Mouse (Mus musculus): ENCODE results near the gene A830018L16Rik. TPM values are rescaled to one million over a fixed set of nuclear protein-coding genes. Genes with fewer than 3 reads are reported as not detected.

The A830018L16Rik gene
- polyA plus RNA-seq, 1 experiment from 2014 or later: 13.5 TPM

DNA sequence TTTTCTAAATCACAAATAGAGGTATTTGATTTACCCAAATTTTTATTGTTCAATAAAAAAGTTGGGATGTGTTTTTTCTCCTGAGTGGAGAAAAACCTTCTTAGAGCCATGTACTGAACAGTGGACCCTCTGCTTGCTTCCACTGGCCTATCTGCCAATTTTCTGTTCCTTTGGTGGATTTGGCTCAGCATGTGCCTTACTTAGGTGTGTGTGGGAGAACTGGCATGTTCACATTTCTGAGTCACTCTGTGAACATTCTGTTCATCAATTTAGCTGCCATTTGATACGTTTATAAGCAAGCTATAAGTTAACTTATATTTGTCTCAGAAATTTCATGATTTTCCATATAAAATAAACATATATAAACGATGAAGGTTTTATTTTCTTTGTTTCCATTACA is 159.6 kb downstream of the A830018L16Rik start:
- WGBS: 82% methylated on average over 2 of the region's 2 CpGs

GRCm38 (mm10) chr1:11580026-11580425 is 166.1 kb downstream of the A830018L16Rik start:
- ATAC-seq (ENCODE audit: low FRiP score): no peak
- Histone ChIP-seq H3K36me3 (replicated peaks; ENCODE audit: control insufficient read depth, insufficient read depth) (no peaks in the 10 kb centered on the region), H3K9me3 (ENCODE audit: control insufficient read depth, low read length) (no peaks in the 10 kb centered on the region), H3K4me3 (replicated peaks; ENCODE audit: low read length) (no peak overlapping the region), H3K9ac (no peak overlapping the region), H3K27ac (no peak overlapping the region), H3K4me1 (replicated peaks; ENCODE audit: control insufficient read depth, insufficient read depth, low read length) (no peaks in the 10 kb centered on the region), H3K4me2 (replicated peaks) (no peak overlapping the region), H3K27me3 (ENCODE audit: control insufficient read depth, insufficient read depth, low read length) (no peaks in the 10 kb centered on the region)
- 78% methylated on average over 4 of the region's 4 CpGs for WGBS
- DNase-seq (ENCODE audit: low spot score): no peak

More for the DNA sequence above, 159.6 kb downstream of the A830018L16Rik start:
- Histone ChIP-seq H3K27me3 (ENCODE audit: control insufficient read depth, insufficient read depth, low read length) (no peaks in the 10 kb centered on the region), H3K9me3 (ENCODE audit: control insufficient read depth, low read length) (no peaks in the 10 kb centered on the region), H3K4me1 (replicated peaks; ENCODE audit: control insufficient read depth, insufficient read depth, low read length) (no peaks in the 10 kb centered on the region), H3K36me3 (replicated peaks; ENCODE audit: control insufficient read depth, insufficient read depth) (no peaks in the 10 kb centered on the region), H3K27ac (no peak overlapping the region), H3K9ac (no peak overlapping the region), H3K4me3 (replicated peaks; ENCODE audit: low read length) (no peak overlapping the region), H3K4me2 (replicated peaks) (no peak overlapping the region)
- DNase-seq (ENCODE audit: low spot score): no peak
- ATAC-seq (ENCODE audit: low FRiP score): no peak

DNA sequence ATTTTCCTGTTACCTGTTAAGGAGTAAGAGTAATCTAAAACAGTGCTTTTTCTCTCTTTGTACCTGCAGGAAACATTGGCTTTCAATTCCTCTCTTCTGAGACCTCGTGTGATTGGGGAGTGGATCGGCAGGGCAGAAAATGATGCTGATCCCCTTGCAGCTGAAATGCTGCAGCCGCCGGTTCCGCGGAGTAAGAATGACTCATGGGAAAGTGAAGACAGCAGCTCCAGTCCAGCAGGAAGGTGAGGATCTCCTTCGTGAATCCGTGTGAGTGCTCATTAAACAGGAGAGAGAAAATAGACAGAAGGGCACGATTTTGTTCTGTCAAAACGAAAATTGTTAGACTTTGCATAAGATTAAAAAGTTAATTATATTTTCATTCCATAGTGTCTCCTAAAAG is 174.4 kb downstream of the A830018L16Rik start:
- Histone ChIP-seq H3K4me2 (replicated peaks) (no peak overlapping the region), H3K4me1 (replicated peaks; ENCODE audit: control insufficient read depth, insufficient read depth, low read length) (no peaks in the 10 kb centered on the region), H3K36me3 (replicated peaks; ENCODE audit: control insufficient read depth, insufficient read depth) (no peaks in the 10 kb centered on the region), H3K4me3 (replicated peaks; ENCODE audit: low read length) (no peak overlapping the region), H3K9ac (no peak overlapping the region), H3K27ac (no peak overlapping the region), H3K27me3 (ENCODE audit: control insufficient read depth, insufficient read depth, low read length) (no peaks in the 10 kb centered on the region), H3K9me3 (ENCODE audit: control insufficient read depth, low read length) (no peaks in the 10 kb centered on the region)
- WGBS: 80% methylated on average over 10 of the region's 10 CpGs
- DNase-seq (ENCODE audit: low spot score) (no peak), ATAC-seq (ENCODE audit: low FRiP score) (no peak)

- Histone ChIP-seq H3K4me2 (replicated peaks) (no peak overlapping the region), H3K9me3 (ENCODE audit: control insufficient read depth, low read length) (no peaks in the 10 kb centered on the region), H3K27me3 (ENCODE audit: control insufficient read depth, insufficient read depth, low read length) (no peaks in the 10 kb centered on the region), H3K9ac (no peak overlapping the region), H3K4me1 (replicated peaks; ENCODE audit: control insufficient read depth, insufficient read depth, low read length) (no peaks in the 10 kb centered on the region), H3K4me3 (replicated peaks; ENCODE audit: low read length) (no peak overlapping the region), H3K27ac (no peak overlapping the region), H3K36me3 (replicated peaks; ENCODE audit: control insufficient read depth, insufficient read depth) (no peaks in the 10 kb centered on the region)
- no peak for DNase-seq (ENCODE audit: low spot score)
- no peak for ATAC-seq (ENCODE audit: low FRiP score)
Measured at GRCm38 (mm10) chr1:11650137-11650536, 236.2 kb downstream of the A830018L16Rik start.

GRCm38 (mm10) chr1:11652773-11653172 is 238.9 kb downstream of the A830018L16Rik start:
- H3K9ac ChIP-seq: no peak overlapping the region
- H3K36me3 ChIP-seq (replicated peaks; ENCODE audit: control insufficient read depth, insufficient read depth): no peaks in the 10 kb centered on the region
- no peaks in the 10 kb centered on the region for H3K9me3 ChIP-seq (ENCODE audit: control insufficient read depth, low read length)
- no peak overlapping the region for H3K27ac ChIP-seq
- no peak overlapping the region for H3K4me3 ChIP-seq (replicated peaks; ENCODE audit: low read length)
- DNase-seq (ENCODE audit: low spot score) (no peak), ATAC-seq (ENCODE audit: low FRiP score) (no peak)
- no peaks in the 10 kb centered on the region for H3K27me3 ChIP-seq (ENCODE audit: control insufficient read depth, insufficient read depth, low read length)
- no peak overlapping the region for H3K4me2 ChIP-seq (replicated peaks)
- H3K4me1 ChIP-seq (replicated peaks; ENCODE audit: control insufficient read depth, insufficient read depth, low read length): no peaks in the 10 kb centered on the region

- ATAC-seq (ENCODE audit: low FRiP score): peak; percentile 77
- WGBS: 58% methylated on average over 2 of the region's 2 CpGs
Measured at GRCm38 (mm10) chr1:11657341-11658060, 243.6 kb downstream of the A830018L16Rik start.

DNA sequence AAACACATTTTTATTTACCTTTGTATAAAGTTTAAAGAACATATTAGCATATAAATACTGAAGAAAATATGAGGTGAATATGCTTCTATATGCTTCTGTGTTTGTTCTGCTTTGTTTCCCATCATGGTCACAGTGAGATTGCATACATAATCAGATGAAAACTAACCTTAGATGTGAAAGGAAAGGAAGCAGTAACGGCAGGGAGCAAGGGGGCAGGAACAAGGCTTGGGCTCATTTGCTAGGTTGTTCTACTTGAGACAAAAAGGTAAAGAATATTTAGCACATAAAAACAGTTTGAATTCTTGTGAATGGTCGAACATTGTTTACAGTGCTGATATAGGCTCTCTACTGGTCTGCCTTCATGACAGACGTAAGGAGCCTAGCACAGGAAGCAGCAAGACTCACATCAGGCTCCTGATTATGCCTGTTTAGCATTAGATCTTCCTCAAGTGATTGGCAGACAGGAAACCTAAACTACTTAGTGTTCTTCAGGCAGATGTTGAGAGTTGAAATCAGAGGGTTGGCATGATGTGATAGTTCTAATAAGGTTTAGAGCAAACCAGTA is 244.2 kb downstream of the A830018L16Rik start:
- WGBS: 48% methylated on average over 3 of the region's 3 CpGs
- H3K4me2 ChIP-seq (replicated peaks): no peak overlapping the region
- H3K27ac ChIP-seq: no peak overlapping the region
- H3K36me3 ChIP-seq (replicated peaks; ENCODE audit: control insufficient read depth, insufficient read depth): no peaks in the 10 kb centered on the region
- no peak overlapping the region for H3K4me3 ChIP-seq (replicated peaks; ENCODE audit: low read length)
- H3K9me3 ChIP-seq (ENCODE audit: control insufficient read depth, low read length): no peaks in the 10 kb centered on the region
- DNase-seq (ENCODE audit: low spot score) (peak; percentile 23), ATAC-seq (ENCODE audit: low FRiP score) (peak; percentile 21; the same call in 1 of the 2 replicates)
- no peaks in the 10 kb centered on the region for H3K27me3 ChIP-seq (ENCODE audit: control insufficient read depth, insufficient read depth, low read length)
- no peak overlapping the region for H3K9ac ChIP-seq
- no peaks in the 10 kb centered on the region for H3K4me1 ChIP-seq (replicated peaks; ENCODE audit: control insufficient read depth, insufficient read depth, low read length)

More at GRCm38 (mm10) chr1:11657341-11658060, 243.6 kb downstream of the A830018L16Rik start:
- no peak overlapping the region for H3K9ac ChIP-seq
- peak; percentile 95 for DNase-seq (ENCODE audit: low spot score)
- H3K4me3 ChIP-seq (replicated peaks; ENCODE audit: low read length): no peak overlapping the region
- no peaks in the 10 kb centered on the region for H3K36me3 ChIP-seq (replicated peaks; ENCODE audit: control insufficient read depth, insufficient read depth)
- H3K27me3 ChIP-seq (ENCODE audit: control insufficient read depth, insufficient read depth, low read length): no peaks in the 10 kb centered on the region
- no peaks in the 10 kb centered on the region for H3K9me3 ChIP-seq (ENCODE audit: control insufficient read depth, low read length)
- H3K27ac ChIP-seq: no peak overlapping the region
- no peaks in the 10 kb centered on the region for H3K4me1 ChIP-seq (replicated peaks; ENCODE audit: control insufficient read depth, insufficient read depth, low read length)
- no peak overlapping the region for H3K4me2 ChIP-seq (replicated peaks)

DNA sequence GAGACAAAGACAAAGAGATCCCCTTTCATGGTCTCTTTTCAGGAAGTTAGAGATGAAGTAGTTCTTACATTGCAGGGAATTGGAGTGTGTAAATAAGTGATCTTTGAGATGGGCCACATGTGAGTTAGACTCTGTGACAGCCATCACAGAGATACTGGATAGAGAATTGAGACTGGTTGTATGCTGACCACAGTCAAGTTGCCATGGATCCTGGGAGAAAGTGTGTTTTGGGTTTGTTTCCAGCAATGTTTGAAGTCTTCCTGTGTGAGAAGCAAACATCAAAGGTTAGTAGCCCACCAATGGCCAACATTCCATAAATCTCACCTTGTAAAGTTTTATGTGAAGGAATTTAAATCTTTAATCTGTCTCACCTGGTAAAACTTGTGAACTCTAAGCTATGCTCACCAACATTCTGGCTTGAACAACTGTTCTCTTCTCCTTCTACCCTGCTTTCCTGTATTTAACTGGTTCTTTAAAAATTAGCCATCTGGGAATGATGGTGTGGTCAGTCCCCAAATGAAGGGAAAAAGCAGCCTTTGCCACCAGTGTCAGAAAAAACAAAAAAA is 330.9 kb downstream of the A830018L16Rik start:
- Histone ChIP-seq H3K4me3 (replicated peaks; ENCODE audit: low read length) (no peak overlapping the region), H3K9me3 (ENCODE audit: control insufficient read depth, low read length) (no peaks in the 10 kb centered on the region), H3K4me1 (replicated peaks; ENCODE audit: control insufficient read depth, insufficient read depth, low read length) (0 out of 2 replicates have a peak, but pooled peaks cover 3% of the 10 kb centered on the region), H3K9ac (no peak overlapping the region), H3K27me3 (ENCODE audit: control insufficient read depth, insufficient read depth, low read length) (no peaks in the 10 kb centered on the region), H3K4me2 (replicated peaks) (no peak overlapping the region), H3K36me3 (replicated peaks; ENCODE audit: control insufficient read depth, insufficient read depth) (no peaks in the 10 kb centered on the region), H3K27ac (no peak overlapping the region)
- ATAC-seq (ENCODE audit: low FRiP score): no peak
- DNase-seq (ENCODE audit: low spot score): no peak

GRCm38 (mm10) chr1:11748424-11748823 is 334.5 kb downstream of the A830018L16Rik start:
- Histone ChIP-seq H3K4me2 (replicated peaks) (no peak overlapping the region), H3K27ac (no peak overlapping the region), H3K4me1 (replicated peaks; ENCODE audit: control insufficient read depth, insufficient read depth, low read length) (0 out of 2 replicates have a peak, but pooled peaks cover 3% of the 10 kb centered on the region), H3K27me3 (ENCODE audit: control insufficient read depth, insufficient read depth, low read length) (no peaks in the 10 kb centered on the region), H3K9ac (no peak overlapping the region), H3K9me3 (ENCODE audit: control insufficient read depth, low read length) (no peaks in the 10 kb centered on the region), H3K4me3 (replicated peaks; ENCODE audit: low read length) (no peak overlapping the region), H3K36me3 (replicated peaks; ENCODE audit: control insufficient read depth, insufficient read depth) (no peaks in the 10 kb centered on the region)
- ATAC-seq (ENCODE audit: low FRiP score) (peak; percentile 46; the same call in 1 of the 2 replicates), DNase-seq (ENCODE audit: low spot score) (peak; percentile 29)
- 30% methylated on average over 2 of the region's 2 CpGs for WGBS
